Mouse (Mus musculus): ENCODE data around the gene Agap3. TPM values are rescaled to one million over a fixed set of nuclear protein-coding genes. Genes with fewer than 3 reads are reported as not detected.

Gene Agap3
- total RNA-seq, 4 experiments from 2014 or later, result 521 to 543 (median 525) TPM

Other genes with a start within 250 kb of the Agap3 start
- 10 to 100 TPM; 33.4 to 38.9 (median 37.6) TPM for gene Kcnh2, start 100.6 kb upstream of the Agap3 start, total RNA-seq (2022)
- gene Nos3, start 87.4 kb upstream of the Agap3 start, total RNA-seq (2022), result 1 to 10 TPM; 5.8 to 8.0 (median 6.9) TPM
- 1 to 10 TPM; 4.7 to 5.8 (median 5.1) TPM for gene Atg9b, start 60.0 kb upstream of the Agap3 start, total RNA-seq (2022)
- 10 to 100 TPM; 54.5 to 65.4 (median 58.7) TPM for gene Abcb8, start 58.5 kb upstream of the Agap3 start, total RNA-seq (2022)
- gene Asic3, start 38.8 kb upstream of the Agap3 start, total RNA-seq (2022), result 1 to 10 TPM in 1 of 4 experiments, under 1 TPM in 3; 0.16 to 1.1 (median 0.34) TPM
- gene Cdk5, start 28.6 kb upstream of the Agap3 start, total RNA-seq (2022), result 100 to 1,000 TPM; 121 to 136 (median 129) TPM
- 10 to 100 TPM; 31.0 to 52.6 (median 39.2) TPM for gene Slc4a2, start 28.3 kb upstream of the Agap3 start, total RNA-seq (2022)
- 100 to 1,000 TPM; 128 to 142 (median 135) TPM for gene Fastk, start 6.9 kb upstream of the Agap3 start, total RNA-seq (2022)
- gene Tmub1, start 4.3 kb upstream of the Agap3 start, total RNA-seq (2022), result 10 to 100 TPM; 24.2 to 30.3 (median 27.3) TPM
- 1 to 10 TPM in 3 of 4 experiments, under 1 TPM in 1; 0.65 to 1.4 (median 1.2) TPM for gene Gbx1, start 75.0 kb downstream of the Agap3 start, total RNA-seq (2022)
- gene Asb10, start 88.8 kb downstream of the Agap3 start, total RNA-seq (2022), result 1 to 10 TPM in 2 of 4 experiments, under 1 TPM in 2; 0.65 to 4.1 (median 2.1) TPM
- under 1 TPM in 2 of 4 experiments, not detected in 2; 0.11 to 0.16 TPM for gene 4931409K22Rik, start 104.6 kb downstream of the Agap3 start, total RNA-seq (2022)
- 10 to 100 TPM; 80.5 to 93.3 (median 83.7) TPM for gene Abcf2, start 125.3 kb downstream of the Agap3 start, total RNA-seq (2022)
- 10 to 100 TPM; 63.7 to 82.2 (median 70.9) TPM for gene Chpf2, start 134.6 kb downstream of the Agap3 start, total RNA-seq (2022)
- 100 to 1,000 TPM in 2 of 4 experiments, 10 to 100 TPM in 2; 98.6 to 117 (median 104) TPM for gene Smarcd3, start 172.2 kb downstream of the Agap3 start, total RNA-seq (2022)
- gene Nub1, start 233.4 kb downstream of the Agap3 start, total RNA-seq (2022), result 10 to 100 TPM; 85.4 to 91.5 (median 86.1) TPM